Mouse (Mus musculus) kidney, postnatal 36 days (tissue): ENCODE results near the gene Gm853.
A peak's percentile ranks its signal among the peaks of the same experiment; 100 is the strongest.

Experiments used
- DNase-seq, 2 experiments: peaks; one replicate each; pipeline ENCODE4 v3.0.0; 2021 to 2022; ENCODE audit warnings: mixed read lengths in 2 of 2

The Gm853 gene

GRCm38 (mm10) chr4:130173060-130173822, 49.0 kb downstream of the Gm853 start:
- DNase-seq, result peak in 1 of 2 experiments; percentile 51

GRCm38 (mm10) chr4:130171951-130172765, 50.0 kb downstream of the Gm853 start:
- peak; percentile 96 for DNase-seq

- DNase-seq, result no peak
Observed at GRCm38 (mm10) chr4:130170362-130170761, 51.8 kb downstream of the Gm853 start.

GRCm38 (mm10) chr4:130169411-130169971, 52.7 kb downstream of the Gm853 start:
- peak; percentile 77 to 83 for DNase-seq

- DNase-seq, result peak; percentile 96 to 97
Observed at GRCm38 (mm10) chr4:130168280-130169183, 53.7 kb downstream of the Gm853 start.

GRCm38 (mm10) chr4:130167814-130168213, 54.4 kb downstream of the Gm853 start:
- DNase-seq, result no peak

- no peak for DNase-seq
Observed at GRCm38 (mm10) chr4:130167321-130167720, 54.9 kb downstream of the Gm853 start.

- DNase-seq, result peak; percentile 45 to 50
Observed at GRCm38 (mm10) chr4:130166592-130166991, 55.6 kb downstream of the Gm853 start.

- no peak for DNase-seq
Observed at GRCm38 (mm10) chr4:130166061-130166460, 56.1 kb downstream of the Gm853 start.

- DNase-seq, result no peak
Observed at GRCm38 (mm10) chr4:130164121-130164520, 58.1 kb downstream of the Gm853 start.

- DNase-seq, result peak; percentile 70 to 71
Observed at GRCm38 (mm10) chr4:130163391-130163861, 58.8 kb downstream of the Gm853 start.

GRCm38 (mm10) chr4:130161349-130161748, 60.9 kb downstream of the Gm853 start:
- DNase-seq, result no peak
